Mouse (Mus musculus) embryonic facial prominence, embryonic 14.5 days (tissue): ENCODE results near the gene Cd300lf. TPM values are rescaled to one million over a fixed set of nuclear protein-coding genes. Genes with fewer than 3 reads are reported as not detected.

Experiments used
- ATAC-seq: fragments of 200-750 bp; cut with Nextera tagmentation; 2 replicates; pipeline ENCODE4 v1.8.0; 2017; ENCODE audit warnings: low read depth, moderate number of reproducible peaks, moderate TSS enrichment
- DNase-seq: peaks from one replicate; pipeline ENCODE4 v3.0.0-alpha.2; 2015; ENCODE audit warnings: low spot score
- H3K27ac ChIP-seq: fragments of 300-500 bp; sonication (generic); replicated peaks from 2 replicates; pipeline ENCODE4 v1.5.1; 2014; ENCODE audit warnings: low read depth, mild to moderate bottlenecking, low read length, moderate library complexity
- H3K27me3 ChIP-seq: fragments of 300-500 bp; sonication (generic); replicated peaks from 2 replicates; pipeline ENCODE4 v1.6.1; 2014; ENCODE audit warnings: low read length; ENCODE audit not compliant: control insufficient read depth, insufficient read depth
- H3K36me3 ChIP-seq: fragments of 300-500 bp; sonication (generic); 2 replicates; pipeline ENCODE4 v1.6.1; 2014; ENCODE audit warnings: low read length, mixed read lengths; ENCODE audit not compliant: control insufficient read depth, insufficient read depth
- H3K4me1 ChIP-seq: fragments of 300-500 bp; sonication (generic); 2 replicates; pipeline ENCODE4 v1.6.1; 2014; ENCODE audit warnings: antibody characterized with exemption, low read length; ENCODE audit not compliant: control insufficient read depth, insufficient read depth
- H3K4me2 ChIP-seq: fragments of 300-500 bp; sonication (generic); 2 replicates; pipeline ENCODE4 v1.6.1; 2014; ENCODE audit warnings: low read depth, mild to moderate bottlenecking, low read length, moderate library complexity, mixed read lengths
- H3K4me3 ChIP-seq: fragments of 300-500 bp; sonication (generic); 2 replicates; pipeline ENCODE4 v1.5.1; 2014; ENCODE audit warnings: low read depth, mild to moderate bottlenecking, low read length
- H3K9ac ChIP-seq: fragments of 300-500 bp; sonication (generic); 2 replicates; pipeline ENCODE4 v1.6.1; 2014; ENCODE audit warnings: low read depth, mild to moderate bottlenecking, low read length, moderate library complexity, mixed read lengths
- H3K9me3 ChIP-seq: fragments of 300-500 bp; sonication (generic); 2 replicates; pipeline ENCODE4 v1.6.1; 2016; ENCODE audit warnings: low read length; ENCODE audit not compliant: control insufficient read depth
- WGBS: fragments of 180-500 bp; shearing (Covaris S2); extraction: QIAGEN DNeasy Blood & Tissue Kit; methylation state at CpG from one replicate; pipeline ENCODE4 v1.1.7; 2014; 5-methylcytosine and 5-hydroxymethylcytosine counted together
- polyA plus RNA-seq: library from polyadenylated mRNA; unstranded; fragments of >200 nt; fragmentation: Nextera tagmentation; extraction: Ambion mirVana; gene quantifications from 2 replicates; pipeline ENCODE4 v1.2.1, GENCODE M21; 2014

Gene Cd300lf
- polyA plus RNA-seq, 1 experiment from 2014 or later, result 0.56 TPM

DNA sequence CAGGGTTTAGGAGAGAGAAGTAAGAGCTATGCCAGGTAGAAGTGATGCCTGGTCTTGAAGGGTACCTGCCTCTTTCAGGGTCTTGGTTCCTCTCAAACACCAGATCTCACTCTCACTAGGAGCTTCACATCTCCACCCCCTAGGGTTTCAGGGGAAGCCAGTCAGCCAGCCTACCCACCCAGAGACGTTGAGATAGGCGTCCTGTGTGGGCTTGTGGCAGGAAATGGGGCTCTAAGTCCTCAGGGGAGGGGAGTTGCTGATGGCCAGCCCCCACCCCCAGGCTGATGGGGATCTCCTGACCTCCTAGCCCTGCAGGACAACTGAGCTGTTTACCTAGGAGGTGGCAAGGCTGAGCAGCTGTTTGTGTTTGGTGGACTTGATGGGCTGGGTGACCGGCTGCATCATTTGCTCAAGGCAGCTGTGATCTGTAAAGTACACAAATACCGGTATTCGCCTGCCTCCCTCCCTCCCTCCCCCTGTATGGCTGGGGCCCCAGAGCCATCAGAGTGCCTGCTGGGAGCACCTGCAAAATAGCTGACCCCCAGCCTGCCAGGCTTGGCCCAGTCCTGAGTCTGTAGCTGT is 21.4 kb upstream of the Cd300lf start:
- Histone ChIP-seq H3K27ac (no peak overlapping the region), H3K36me3 (no peaks in the 10 kb centered on the region), H3K9me3 (no peaks in the 10 kb centered on the region), H3K27me3 (peaks cover 32% of the 10 kb centered on the region), H3K9ac (no peak overlapping the region), H3K4me1 (peaks cover 7% of the 10 kb centered on the region), H3K4me3 (no peak overlapping the region), H3K4me2 (no peak overlapping the region)
- DNase-seq, result no peak
- no peak for ATAC-seq
- WGBS, result 7% methylated on average over 5 of the region's 5 CpGs

- Histone ChIP-seq H3K27me3 (peaks cover 32% of the 10 kb centered on the region), H3K9me3 (no peaks in the 10 kb centered on the region), H3K36me3 (no peaks in the 10 kb centered on the region), H3K4me3 (peak overlapping the region; percentile 25), H3K9ac (0 out of 2 replicates have a peak overlapping the region, but pooled peaks have one; percentile 34), H3K27ac (no peak overlapping the region), H3K4me2 (peak overlapping the region; percentile 51), H3K4me1 (peaks cover 7% of the 10 kb centered on the region)
- ATAC-seq (peak; percentile 60), DNase-seq (peak; percentile 71)
- WGBS, result under 1% methylated on average over 23 of the region's 35 CpGs
These were observed 20.0 kb upstream of the Cd300lf start for GRCm38 (mm10) chr11:115153699-115154292.

GRCm38 (mm10) chr11:115153088-115153487 is 19.3 kb upstream of the Cd300lf start:
- no peak overlapping the region for H3K4me2 ChIP-seq
- peaks cover 32% of the 10 kb centered on the region for H3K27me3 ChIP-seq
- no peak overlapping the region for H3K9ac ChIP-seq
- WGBS, result 78% methylated on average over 9 of the region's 9 CpGs
- no peak for DNase-seq
- no peak overlapping the region for H3K27ac ChIP-seq
- peaks cover 2% of the 10 kb centered on the region for H3K4me1 ChIP-seq
- no peaks in the 10 kb centered on the region for H3K36me3 ChIP-seq
- no peaks in the 10 kb centered on the region for H3K9me3 ChIP-seq
- H3K4me3 ChIP-seq, result no peak overlapping the region
- no peak for ATAC-seq

GRCm38 (mm10) chr11:115151755-115152429 is 18.1 kb upstream of the Cd300lf start:
- H3K4me3 ChIP-seq, result peak overlapping the region; percentile 20
- H3K27ac ChIP-seq, result no peak overlapping the region
- no peak overlapping the region for H3K9ac ChIP-seq
- DNase-seq (peak; percentile 86), ATAC-seq (peak; percentile 82)
- H3K36me3 ChIP-seq, result no peaks in the 10 kb centered on the region
- peak overlapping the region; percentile 43 for H3K4me2 ChIP-seq
- H3K27me3 ChIP-seq, result peaks cover 32% of the 10 kb centered on the region
- H3K9me3 ChIP-seq, result no peaks in the 10 kb centered on the region
- 2% methylated on average over 15 of the region's 15 CpGs for WGBS
- H3K4me1 ChIP-seq, result no peaks in the 10 kb centered on the region; the same call in none of the 2 replicates

GRCm38 (mm10) chr11:115150741-115151254 is 17.0 kb upstream of the Cd300lf start:
- no peak overlapping the region for H3K4me2 ChIP-seq
- no peak overlapping the region for H3K27ac ChIP-seq
- ATAC-seq (no peak), DNase-seq (no peak)
- H3K4me3 ChIP-seq, result no peak overlapping the region
- H3K9ac ChIP-seq, result no peak overlapping the region
- no peaks in the 10 kb centered on the region for H3K36me3 ChIP-seq
- WGBS, result 62% methylated on average over 6 of the region's 6 CpGs
- no peaks in the 10 kb centered on the region; the same call in none of the 2 replicates for H3K4me1 ChIP-seq
- H3K27me3 ChIP-seq, result peaks cover 30% of the 10 kb centered on the region
- no peaks in the 10 kb centered on the region for H3K9me3 ChIP-seq

GRCm38 (mm10) chr11:115147813-115148212 is 14.0 kb upstream of the Cd300lf start:
- DNase-seq (no peak), ATAC-seq (no peak)
- H3K4me1 ChIP-seq, result no peaks in the 10 kb centered on the region
- peaks cover 4% of the 10 kb centered on the region; the same call in 1 of the 2 replicates for H3K27me3 ChIP-seq
- no peak overlapping the region for H3K4me3 ChIP-seq
- H3K9me3 ChIP-seq, result no peaks in the 10 kb centered on the region
- H3K4me2 ChIP-seq, result no peak overlapping the region
- H3K9ac ChIP-seq, result no peak overlapping the region
- H3K27ac ChIP-seq, result no peak overlapping the region
- WGBS, result 77% methylated on average over 4 of the region's 4 CpGs
- no peaks in the 10 kb centered on the region for H3K36me3 ChIP-seq

DNA sequence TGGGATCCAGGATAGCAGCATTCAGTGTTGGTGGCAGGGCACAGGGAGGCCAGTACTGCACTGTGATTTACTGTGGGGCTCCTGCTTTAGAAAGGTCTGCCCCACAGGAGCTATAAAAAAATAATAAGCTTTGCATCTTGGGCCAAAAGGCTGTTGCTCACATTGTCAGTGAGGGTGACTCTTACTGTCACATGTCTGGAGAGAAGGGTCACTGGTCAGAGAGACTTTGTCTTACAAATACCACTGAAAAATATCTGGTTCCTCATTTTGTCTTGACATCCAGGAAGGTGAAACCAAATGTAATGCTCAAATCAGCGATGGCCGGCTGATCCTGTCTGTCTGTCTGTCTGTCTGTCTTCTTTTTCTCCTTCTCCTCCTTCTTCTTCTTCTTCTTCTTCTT is 8.2 kb upstream of the Cd300lf start:
- no peak overlapping the region for H3K27ac ChIP-seq
- no peaks in the 10 kb centered on the region for H3K36me3 ChIP-seq
- H3K4me3 ChIP-seq, result no peak overlapping the region
- no peak overlapping the region for H3K4me2 ChIP-seq
- DNase-seq, result no peak
- ATAC-seq, result no peak
- no peak overlapping the region for H3K9ac ChIP-seq
- no peaks in the 10 kb centered on the region for H3K4me1 ChIP-seq
- 81% methylated on average over 2 of the region's 2 CpGs for WGBS
- no peaks in the 10 kb centered on the region for H3K27me3 ChIP-seq
- H3K9me3 ChIP-seq, result no peaks in the 10 kb centered on the region

DNA sequence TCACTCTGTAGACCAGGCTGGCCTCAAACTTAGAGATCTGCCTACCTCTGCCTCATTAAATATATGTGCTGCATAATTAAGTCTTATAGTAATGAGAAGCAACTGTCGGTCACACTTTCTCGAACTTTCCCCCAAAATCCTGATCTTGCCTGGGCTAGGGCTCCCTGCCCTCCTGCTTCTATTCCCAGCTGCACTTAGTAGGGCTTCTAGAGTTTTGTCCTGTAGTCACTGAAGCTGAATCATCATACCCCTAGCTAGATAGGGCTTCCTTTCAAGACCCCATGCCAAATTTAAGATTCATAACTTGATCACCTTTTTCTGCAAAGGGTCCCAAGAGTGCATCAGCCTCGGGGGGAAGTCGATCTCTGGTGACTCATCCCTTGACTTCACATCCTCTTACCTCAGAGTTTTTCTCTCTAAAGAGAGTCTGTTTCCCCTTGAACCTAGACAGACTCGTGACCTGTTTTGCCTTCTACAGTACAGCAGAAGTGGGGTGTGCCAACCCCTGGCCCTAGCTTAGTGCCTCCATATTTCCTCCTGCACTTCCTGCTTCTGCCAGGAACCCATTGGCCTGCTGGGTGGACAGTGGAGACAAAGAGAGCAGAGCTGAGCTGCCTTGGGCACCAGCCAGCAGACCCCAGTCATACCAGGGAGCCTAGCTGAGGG is 4.9 kb upstream of the Cd300lf start:
- no peaks in the 10 kb centered on the region for H3K9me3 ChIP-seq
- no peak overlapping the region for H3K9ac ChIP-seq
- ATAC-seq, result no peak
- no peak overlapping the region for H3K4me2 ChIP-seq
- H3K36me3 ChIP-seq, result no peaks in the 10 kb centered on the region
- H3K27me3 ChIP-seq, result no peaks in the 10 kb centered on the region
- no peaks in the 10 kb centered on the region for H3K4me1 ChIP-seq
- no peak overlapping the region for H3K4me3 ChIP-seq
- DNase-seq, result no peak
- no peak overlapping the region for H3K27ac ChIP-seq
- WGBS, result 83% methylated on average over 5 of the region's 5 CpGs
